Mouse (Mus musculus): ENCODE data around the gene Adgrg3. TPM values are rescaled to one million over a fixed set of nuclear protein-coding genes. Genes with fewer than 3 reads are reported as not detected.

Gene Adgrg3
- polyA plus RNA-seq, 1 experiment from 2014 or later: 2.7 TPM

Other genes starting within 250 kb of the Adgrg3 start
- 8.2 and 11.3 TPM in 2 replicates for gene Cx3cl1, start 245.7 kb upstream of the Adgrg3 start, polyA plus RNA-seq (2016; fragmentation: Nextera tagmentation; extraction: Ambion mirVana)
- gene Ccl17, start 207.2 kb upstream of the Adgrg3 start, polyA plus RNA-seq (2016; fragmentation: Nextera tagmentation; extraction: Ambion mirVana): not detected in 2 replicates
- gene Coq9, start 179.4 kb upstream of the Adgrg3 start, polyA plus RNA-seq (2016; fragmentation: Nextera tagmentation; extraction: Ambion mirVana): 53.4 and 54.4 TPM in 2 replicates
- 182 and 192 TPM in 2 replicates for gene Ciapin1, start 179.3 kb upstream of the Adgrg3 start, polyA plus RNA-seq (2016; fragmentation: Nextera tagmentation; extraction: Ambion mirVana)
- 136 and 140 TPM in 2 replicates for gene Polr2c, start 160.2 kb upstream of the Adgrg3 start, polyA plus RNA-seq (2016; fragmentation: Nextera tagmentation; extraction: Ambion mirVana)
- 24.8 and 26.6 TPM in 2 replicates for gene Dok4, start 141.4 kb upstream of the Adgrg3 start, polyA plus RNA-seq (2016; fragmentation: Nextera tagmentation; extraction: Ambion mirVana)
- gene Ccdc102a, start 99.6 kb upstream of the Adgrg3 start, polyA plus RNA-seq (2016; fragmentation: Nextera tagmentation; extraction: Ambion mirVana): 16.3 and 18.1 TPM in 2 replicates
- 0.09 and 0.10 TPM in 2 replicates for gene Adgrg5, start 94.0 kb upstream of the Adgrg3 start, polyA plus RNA-seq (2016; fragmentation: Nextera tagmentation; extraction: Ambion mirVana)
- gene Adgrg1, start 42.9 kb upstream of the Adgrg3 start, polyA plus RNA-seq (2016; fragmentation: Nextera tagmentation; extraction: Ambion mirVana): 193 and 210 TPM in 2 replicates
- gene Drc7, start 37.4 kb downstream of the Adgrg3 start, polyA plus RNA-seq (2016; fragmentation: Nextera tagmentation; extraction: Ambion mirVana): 0.21 TPM in 1 of 2 replicates, not detected in the other
- 35.6 and 40.8 TPM in 2 replicates for gene Katnb1, start 63.5 kb downstream of the Adgrg3 start, polyA plus RNA-seq (2016; fragmentation: Nextera tagmentation; extraction: Ambion mirVana)
- 10.0 and 10.4 TPM in 2 replicates for gene Kifc3, start 185.1 kb downstream of the Adgrg3 start, polyA plus RNA-seq (2016; fragmentation: Nextera tagmentation; extraction: Ambion mirVana)

Data from midbrain, embryonic 12.5 days (tissue).